Mouse (Mus musculus) G1E (cell line): ENCODE measurements at regions not wholly inside any gene's neighbourhood (a gene's known extent, or its start where the extent isn't known, plus 50 kb on each side); places are given as distances from the start of the nearest gene placed in this dataset.

ENCODE experiments used
- CTCF ChIP-seq: IDR thresholded peaks from 2 replicates; pipeline ENCODE4 v1.5.1; 2012; ENCODE audit warnings: low read depth, low read length, inconsistent platforms, mixed read lengths
- GATA1 ChIP-seq: IDR thresholded peaks from 2 replicates; pipeline ENCODE4 v1.6.1; 2012; ENCODE audit warnings: borderline replicate concordance, low read length, inconsistent platforms, mixed read lengths
- GATA2 ChIP-seq: IDR thresholded peaks from 2 replicates; pipeline ENCODE4 v1.6.1; 2012; ENCODE audit warnings: low read depth, low read length, inconsistent platforms, borderline replicate concordance
- POLR2AphosphoS5 ChIP-seq: IDR thresholded peaks from 2 replicates; pipeline ENCODE4 v1.6.1; 2012; ENCODE audit warnings: low read depth, low read length, inconsistent platforms; ENCODE audit not compliant: insufficient replicate concordance

- TF ChIP-seq CTCF (no peak), POLR2AphosphoS5 (no peak), GATA1 (no peak), GATA2 (no peak)
Measured at GRCm38 (mm10) chr1:137838357-137838756, 337.2 kb downstream of the Ptprc start.
